Mouse (Mus musculus): Measurements from ENCODE around the gene Myo15b. TPM values are rescaled to one million over a fixed set of nuclear protein-coding genes. Genes with fewer than 3 reads are reported as not detected.
"Not testable (repeated sequence)": the region's sequence is repeated elsewhere in the genome, so short reads cannot be mapped to it uniquely, and the experiment has no call there.

The Myo15b gene
- polyA plus RNA-seq, 1 experiment from 2014 or later, result 0.18 TPM

DNA sequence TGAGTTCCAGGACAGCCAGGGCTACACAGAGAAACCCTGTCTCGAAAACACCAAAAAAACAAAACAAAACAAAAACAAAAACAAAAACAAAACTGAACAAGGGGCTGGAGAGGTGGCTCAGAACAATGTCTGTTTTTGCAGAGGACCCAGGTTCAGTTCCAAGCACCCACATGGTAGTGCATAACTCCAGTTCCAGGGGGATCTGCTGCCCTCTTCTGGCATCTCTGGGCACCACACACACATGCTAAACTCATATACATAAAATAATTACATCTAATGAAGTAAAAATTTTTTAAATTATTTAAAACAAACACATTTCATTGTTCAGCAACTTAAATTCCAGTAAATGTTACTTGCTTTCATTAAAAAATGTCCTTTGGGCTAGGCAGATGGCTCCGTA lies 12.4 kb upstream of the Myo15b start:
- H3K36me3 ChIP-seq, result peaks cover 10% of the 10 kb centered on the region; the same call in 1 of the 2 replicates
- WGBS, result 89% methylated on average over 2 of the region's 2 CpGs

DNA sequence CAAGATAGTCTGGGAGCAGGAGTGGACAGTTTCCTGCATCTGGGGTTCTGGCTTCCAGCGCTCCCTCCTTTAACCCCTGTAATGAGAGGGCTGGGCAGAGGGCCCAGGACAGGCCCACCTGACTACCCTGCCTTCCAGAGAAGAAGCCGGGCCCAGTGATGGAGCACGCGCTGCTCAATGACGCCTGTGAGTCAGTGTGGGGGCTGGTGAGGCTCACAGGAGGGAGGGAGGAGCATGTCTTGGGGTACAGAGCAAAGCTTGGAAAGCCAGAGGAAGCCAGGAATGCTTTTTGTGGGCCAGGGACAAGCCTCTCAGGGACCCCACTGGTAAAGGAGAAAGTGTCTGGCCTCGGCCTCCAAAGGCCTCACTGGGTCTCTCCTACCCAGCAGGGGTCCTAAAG lies 3.5 kb upstream of the Myo15b start:
- no peaks in the 10 kb centered on the region for H3K9me3 ChIP-seq
- no peak overlapping the region for H3K9ac ChIP-seq
- WGBS, result 74% methylated on average over 6 of the region's 6 CpGs
- H3K4me3 ChIP-seq, result no peak overlapping the region
- H3K4me1 ChIP-seq, result peaks cover 10% of the 10 kb centered on the region; the same call in 1 of the 2 replicates
- ATAC-seq (ENCODE audit: insufficient number of reproducible peaks, insufficient read depth, low FRiP score, low TSS enrichment), result no peak
- H3K4me2 ChIP-seq (replicated peaks), result no peak overlapping the region
- H3K36me3 ChIP-seq, result peaks cover 4% of the 10 kb centered on the region; the same call in 1 of the 2 replicates
- no peak overlapping the region for H3K27ac ChIP-seq
- H3K27me3 ChIP-seq, result peaks cover 43% of the 10 kb centered on the region

More for the DNA sequence above, 12.4 kb upstream of the Myo15b start:
- H3K9me3 ChIP-seq, result no peaks in the 10 kb centered on the region
- H3K9ac ChIP-seq, result no peak overlapping the region
- H3K4me3 ChIP-seq, result no peak overlapping the region
- H3K27me3 ChIP-seq, result no peaks in the 10 kb centered on the region
- H3K4me1 ChIP-seq, result peaks cover 17% of the 10 kb centered on the region
- ATAC-seq (ENCODE audit: insufficient number of reproducible peaks, insufficient read depth, low FRiP score, low TSS enrichment), result no peak
- no peak overlapping the region for H3K27ac ChIP-seq
- H3K4me2 ChIP-seq (replicated peaks), result no peak overlapping the region

DNA sequence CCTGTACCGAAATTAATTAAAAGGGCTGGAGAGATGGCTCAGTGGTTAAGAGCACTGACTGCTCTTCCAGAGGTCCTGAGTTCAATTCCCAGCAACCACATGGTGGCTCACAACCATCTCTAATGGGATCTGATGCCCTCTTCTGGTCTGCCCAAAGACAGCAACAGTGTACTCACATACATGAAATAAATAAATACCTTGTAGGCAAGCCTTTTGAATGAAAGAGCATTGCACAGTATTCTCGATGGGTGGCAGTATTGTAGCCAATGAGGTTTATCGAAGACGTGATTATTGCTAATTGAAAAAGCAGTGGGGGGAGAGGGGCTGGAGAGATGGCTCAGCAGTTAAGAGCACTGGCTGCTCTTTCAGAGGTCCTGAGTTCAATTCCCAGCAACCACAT lies 1.1 kb upstream of the Myo15b start:
- not testable (repeated sequence) for ATAC-seq (ENCODE audit: insufficient number of reproducible peaks, insufficient read depth, low FRiP score, low TSS enrichment); H3K4me1 ChIP-seq; H3K36me3 ChIP-seq; H3K9ac ChIP-seq; H3K4me2 ChIP-seq (replicated peaks); H3K4me3 ChIP-seq; H3K9me3 ChIP-seq; H3K27ac ChIP-seq
- H3K27me3 ChIP-seq, result peaks cover 67% of the 10 kb centered on the region
- WGBS, result 90% methylated on average over 4 of the region's 4 CpGs

DNA sequence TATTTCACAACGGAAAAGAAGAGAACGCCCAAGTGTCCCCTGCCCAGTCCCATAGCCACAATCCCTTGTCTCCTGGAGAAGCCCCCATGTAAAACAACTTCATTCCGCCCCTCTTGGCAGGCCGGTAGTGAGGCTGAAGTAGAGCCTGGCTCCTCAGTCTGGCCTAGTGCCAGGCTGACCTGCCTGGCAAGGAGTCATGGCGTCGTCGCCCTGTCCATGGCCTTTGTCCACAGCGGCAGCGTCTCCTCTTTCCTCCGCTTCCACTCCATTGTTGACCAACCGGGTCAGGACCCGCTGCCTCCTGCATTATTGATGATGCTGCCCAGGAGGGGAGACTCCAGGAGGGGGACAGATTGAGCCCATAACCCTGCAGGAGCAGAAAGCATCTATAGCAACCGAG lies 270 bp upstream of the Myo15b start:
- no peak overlapping the region for H3K4me3 ChIP-seq
- 55% methylated on average over 13 of the region's 13 CpGs for WGBS
- peaks cover 10% of the 10 kb centered on the region; the same call in 1 of the 2 replicates for H3K4me1 ChIP-seq
- no peaks in the 10 kb centered on the region for H3K9me3 ChIP-seq
- H3K27me3 ChIP-seq, result peaks cover 68% of the 10 kb centered on the region
- no peaks in the 10 kb centered on the region for H3K36me3 ChIP-seq
- no peak overlapping the region for H3K9ac ChIP-seq
- no peak for ATAC-seq (ENCODE audit: insufficient number of reproducible peaks, insufficient read depth, low FRiP score, low TSS enrichment)
- no peak overlapping the region for H3K27ac ChIP-seq
- no peak overlapping the region for H3K4me2 ChIP-seq (replicated peaks)

DNA sequence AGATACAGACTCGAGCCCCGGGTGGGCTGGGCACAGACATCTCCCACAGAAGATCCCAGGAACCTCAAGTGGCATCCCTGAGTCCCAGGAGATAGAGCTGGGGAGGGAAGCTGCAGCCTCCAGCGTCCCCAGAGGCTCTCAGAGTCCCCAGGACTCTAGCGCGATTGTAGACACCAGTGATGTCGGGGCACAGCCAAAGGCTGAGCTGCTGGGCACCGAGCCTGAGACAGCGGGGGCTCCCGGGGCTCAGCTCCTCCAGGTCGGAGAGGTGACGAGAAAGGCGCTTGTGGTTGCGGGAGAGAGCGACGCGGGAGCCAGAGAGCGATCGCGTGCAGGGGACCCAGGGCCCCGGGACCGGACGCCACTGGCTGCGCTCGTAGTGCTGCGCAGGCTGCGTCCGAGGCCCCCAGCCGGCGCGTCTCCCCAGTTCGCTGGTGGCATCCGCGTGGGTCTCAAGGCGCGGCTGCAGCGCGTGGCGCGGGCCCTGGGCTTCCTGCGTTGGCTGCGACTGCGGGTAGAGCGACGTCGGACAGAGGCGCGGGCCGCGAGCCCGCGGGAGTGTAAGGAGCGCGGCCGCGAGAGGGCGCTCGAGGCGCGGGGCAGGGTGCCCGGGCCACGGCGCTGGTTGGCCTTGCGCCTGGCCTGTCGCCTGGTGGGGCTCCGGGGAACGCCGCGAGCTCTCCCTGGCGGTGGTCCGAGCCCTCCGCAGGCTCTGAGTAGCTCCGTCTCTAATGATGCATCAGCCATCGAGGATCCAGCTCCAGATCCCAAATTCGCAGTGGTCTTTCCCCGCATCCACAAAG lies 1.1 kb downstream of the Myo15b start:
- Histone ChIP-seq H3K36me3 (no peaks in the 10 kb centered on the region), H3K4me1 (peaks cover 10% of the 10 kb centered on the region; the same call in 1 of the 2 replicates), H3K27ac (no peak overlapping the region), H3K9ac (peak overlapping the region; percentile 49), H3K9me3 (no peaks in the 10 kb centered on the region), H3K4me3 (peak overlapping the region; percentile 35), H3K4me2 (replicated peaks) (peak overlapping the region; percentile 59), H3K27me3 (peaks cover 68% of the 10 kb centered on the region)
- 2% methylated on average over 69 of the region's 75 CpGs for WGBS
- ATAC-seq (ENCODE audit: insufficient number of reproducible peaks, insufficient read depth, low FRiP score, low TSS enrichment), result peak; percentile 80; the same call in 1 of the 2 replicates

- Histone ChIP-seq H3K27ac (no peak overlapping the region), H3K36me3 (no peaks in the 10 kb centered on the region), H3K4me1 (0 out of 2 replicates have a peak, but pooled peaks cover 5% of the 10 kb centered on the region), H3K9ac (no peak overlapping the region), H3K27me3 (peaks cover 37% of the 10 kb centered on the region), H3K9me3 (no peaks in the 10 kb centered on the region), H3K4me3 (no peak overlapping the region), H3K4me2 (replicated peaks) (no peak overlapping the region)
- 84% methylated on average over 8 of the region's 8 CpGs for WGBS
- ATAC-seq (ENCODE audit: insufficient number of reproducible peaks, insufficient read depth, low FRiP score, low TSS enrichment), result no peak
Observed at GRCm38 (mm10) chr11:115863895-115864294, 5.7 kb downstream of the Myo15b start.

GRCm38 (mm10) chr11:115869393-115869792 lies 11.2 kb downstream of the Myo15b start:
- H3K36me3 ChIP-seq, result no peaks in the 10 kb centered on the region
- H3K4me3 ChIP-seq, result no peak overlapping the region
- no peak overlapping the region for H3K27ac ChIP-seq
- 0 out of 2 replicates have a peak, but pooled peaks cover 4% of the 10 kb centered on the region for H3K27me3 ChIP-seq
- no peak for ATAC-seq (ENCODE audit: insufficient number of reproducible peaks, insufficient read depth, low FRiP score, low TSS enrichment)
- 91% methylated on average over 8 of the region's 8 CpGs for WGBS
- no peak overlapping the region for H3K4me2 ChIP-seq (replicated peaks)
- no peaks in the 10 kb centered on the region for H3K4me1 ChIP-seq
- H3K9ac ChIP-seq, result no peak overlapping the region
- no peaks in the 10 kb centered on the region for H3K9me3 ChIP-seq

DNA sequence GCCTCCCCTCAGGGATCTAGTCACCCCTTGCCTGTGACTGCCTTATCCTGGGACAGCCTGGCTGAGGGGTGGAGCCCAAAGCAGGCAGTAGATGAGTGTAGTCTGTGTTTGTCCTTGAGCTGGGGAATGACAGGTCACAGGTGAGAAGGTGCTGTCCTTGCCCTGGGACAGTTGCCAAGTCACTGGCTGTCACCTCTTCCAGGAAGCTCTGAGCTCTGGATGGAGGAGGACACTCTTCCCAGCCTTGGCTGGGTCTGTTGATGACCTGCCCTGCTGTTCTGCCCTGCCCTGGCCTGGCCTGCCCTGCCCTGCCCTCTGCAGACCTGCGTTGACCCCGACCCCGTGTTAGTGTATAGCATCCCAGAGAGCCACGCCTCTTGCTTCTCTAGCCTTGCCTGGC lies 14.2 kb downstream of the Myo15b start:
- H3K9ac ChIP-seq, result no peak overlapping the region
- 73% methylated on average over 4 of the region's 4 CpGs for WGBS
- H3K27ac ChIP-seq, result no peak overlapping the region
- H3K4me1 ChIP-seq, result no peaks in the 10 kb centered on the region
- no peaks in the 10 kb centered on the region for H3K27me3 ChIP-seq
- H3K4me3 ChIP-seq, result no peak overlapping the region
- ATAC-seq (ENCODE audit: insufficient number of reproducible peaks, insufficient read depth, low FRiP score, low TSS enrichment), result no peak
- H3K4me2 ChIP-seq (replicated peaks), result no peak overlapping the region
- no peaks in the 10 kb centered on the region for H3K9me3 ChIP-seq
- no peaks in the 10 kb centered on the region for H3K36me3 ChIP-seq

- no peaks in the 10 kb centered on the region for H3K9me3 ChIP-seq
- no peak overlapping the region for H3K27ac ChIP-seq
- WGBS, result 94% methylated on average over 3 of the region's 3 CpGs
- H3K27me3 ChIP-seq, result no peaks in the 10 kb centered on the region
- no peak for ATAC-seq (ENCODE audit: insufficient number of reproducible peaks, insufficient read depth, low FRiP score, low TSS enrichment)
- no peak overlapping the region for H3K9ac ChIP-seq
- H3K36me3 ChIP-seq, result no peaks in the 10 kb centered on the region
- H3K4me1 ChIP-seq, result no peaks in the 10 kb centered on the region
- H3K4me3 ChIP-seq, result no peak overlapping the region
- no peak overlapping the region for H3K4me2 ChIP-seq (replicated peaks)
Observed at GRCm38 (mm10) chr11:115875935-115876334, 17.7 kb downstream of the Myo15b start.

DNA sequence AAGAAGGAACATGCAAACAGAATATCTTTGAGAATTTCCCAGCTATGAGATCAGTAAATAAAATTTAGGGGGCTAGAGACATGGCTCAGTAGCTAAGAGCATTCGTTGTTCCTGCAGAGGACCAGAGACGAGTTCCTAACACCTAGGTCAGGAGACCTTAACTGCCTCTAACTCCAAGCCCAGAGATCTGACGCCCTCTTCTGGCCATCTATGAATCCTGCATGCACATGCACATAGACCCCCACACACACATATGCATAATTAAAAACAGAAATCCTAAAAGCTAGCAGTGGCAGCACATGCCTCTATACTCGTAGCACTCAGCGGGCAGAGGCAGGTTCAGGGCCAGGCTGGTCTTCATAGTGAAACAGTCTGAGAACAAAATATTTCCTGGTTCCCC lies 18.2 kb downstream of the Myo15b start:
- H3K27me3 ChIP-seq, result no peaks in the 10 kb centered on the region
- no peak overlapping the region for H3K9ac ChIP-seq
- no peaks in the 10 kb centered on the region for H3K36me3 ChIP-seq
- no peak overlapping the region for H3K27ac ChIP-seq
- H3K4me1 ChIP-seq, result no peaks in the 10 kb centered on the region
- no peak for ATAC-seq (ENCODE audit: insufficient number of reproducible peaks, insufficient read depth, low FRiP score, low TSS enrichment)
- WGBS, result 64% methylated on average over 5 of the region's 5 CpGs
- H3K4me3 ChIP-seq, result no peak overlapping the region
- no peaks in the 10 kb centered on the region for H3K9me3 ChIP-seq
- no peak overlapping the region for H3K4me2 ChIP-seq (replicated peaks)

- no peaks in the 10 kb centered on the region for H3K36me3 ChIP-seq
- H3K9ac ChIP-seq, result no peak overlapping the region; the same call in 1 of the 2 replicates
- H3K4me2 ChIP-seq (replicated peaks), result no peak overlapping the region
- H3K27ac ChIP-seq, result no peak overlapping the region
- no peak overlapping the region for H3K4me3 ChIP-seq
- no peak for ATAC-seq (ENCODE audit: insufficient number of reproducible peaks, insufficient read depth, low FRiP score, low TSS enrichment)
- H3K27me3 ChIP-seq, result no peaks in the 10 kb centered on the region
- no peaks in the 10 kb centered on the region for H3K4me1 ChIP-seq
- no peaks in the 10 kb centered on the region for H3K9me3 ChIP-seq
- 59% methylated on average over 6 of the region's 6 CpGs for WGBS
Observed at GRCm38 (mm10) chr11:115877174-115877755, 19.1 kb downstream of the Myo15b start.

DNA sequence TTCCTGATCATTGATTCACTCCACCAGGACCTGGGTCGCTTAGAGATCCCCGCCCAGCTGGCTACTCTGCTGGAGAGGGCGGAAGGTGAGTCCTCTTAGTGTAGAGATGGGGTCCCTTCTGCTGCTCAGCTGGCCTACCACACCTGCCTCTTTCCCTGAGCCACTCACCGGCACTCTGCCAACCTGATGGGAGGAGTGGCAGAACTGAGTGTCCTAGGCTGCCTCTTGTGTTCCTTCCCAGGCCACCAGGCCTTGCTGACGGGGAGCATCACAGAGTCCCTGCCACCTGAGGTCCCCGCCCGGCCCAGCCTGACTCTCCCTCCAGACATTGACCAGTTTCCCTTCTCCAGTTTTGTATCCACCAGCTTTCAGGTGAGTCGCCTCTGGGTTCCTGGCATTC lies 19.9 kb downstream of the Myo15b start:
- WGBS, result 76% methylated on average over 8 of the region's 8 CpGs
- Histone ChIP-seq H3K4me3 (no peak overlapping the region), H3K9ac (no peak overlapping the region)

More for the DNA sequence above, 19.9 kb downstream of the Myo15b start:
- H3K27ac ChIP-seq, result no peak overlapping the region
- H3K4me2 ChIP-seq (replicated peaks), result no peak overlapping the region
- H3K9me3 ChIP-seq, result no peaks in the 10 kb centered on the region
- H3K4me1 ChIP-seq, result no peaks in the 10 kb centered on the region
- peaks cover 7% of the 10 kb centered on the region for H3K27me3 ChIP-seq
- no peaks in the 10 kb centered on the region for H3K36me3 ChIP-seq
- ATAC-seq (ENCODE audit: insufficient number of reproducible peaks, insufficient read depth, low FRiP score, low TSS enrichment), result no peak
